Mouse (Mus musculus): ENCODE measurements around the gene Col6a6.

- TF ChIP-seq CTCF (IDR thresholded peaks at IDR 0.05; ENCODE audit: low read depth, low read length) = no peak
- no peak for TF ChIP-seq TAL1 (conservative IDR thresholded peaks at IDR 0.05; ENCODE audit: low read depth, low read length)
- no peak for TF ChIP-seq GATA1 (IDR thresholded peaks at IDR 0.05; ENCODE audit: borderline replicate concordance, low read length)
- TF ChIP-seq POLR2AphosphoS5 (IDR thresholded peaks at IDR 0.05; ENCODE audit: insufficient replicate concordance, low read depth, low read length) = no peak
- TF ChIP-seq GATA2 (IDR thresholded peaks at IDR 0.05; ENCODE audit: borderline replicate concordance, low read depth, low read length) = no peak
Observed at GRCm38 (mm10) chr9:105851011-105851410, 23.1 kb upstream of the Col6a6 start.

All from G1E (cell line).